ENCODE assay signal across 19 mouse cellular contexts in the genomic region with DNA sequence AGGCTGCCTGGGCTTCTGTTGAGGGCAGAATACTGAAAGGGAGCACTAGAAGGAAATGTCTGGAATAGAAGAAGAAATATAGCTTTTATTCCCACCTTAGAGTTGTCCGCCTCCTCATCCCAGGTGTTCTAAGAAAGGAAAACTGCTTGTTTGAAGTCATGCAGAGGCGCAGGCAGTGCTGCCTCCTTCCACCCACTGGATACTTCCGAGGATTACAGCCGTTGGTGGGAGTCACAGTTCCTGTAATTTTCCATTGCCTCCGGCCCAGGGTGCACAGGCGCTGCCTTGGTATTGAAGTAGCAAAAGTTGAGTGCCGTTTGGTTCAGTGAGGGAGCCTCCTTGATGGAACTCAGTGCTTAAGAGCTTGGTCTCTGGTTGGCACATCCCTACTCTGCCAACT. TPM values are rescaled to one million over a fixed set of nuclear protein-coding genes. Genes with fewer than 3 reads are reported as not detected.
A peak's percentile ranks its signal among the peaks of the same experiment; 100 is the strongest.
DNase-seq lines count a peak whose midpoint lies in the region; ATAC-seq and TF ChIP-seq lines count a peak whose summit lies in the region.
"Had no signal": no experiment of that assay in that cellular context is flagged by ENCODE, and none has a peak within 500 bp of the region (broad histone marks: within the 10 kb centered on the region; RNA-seq: fewer than 3 reads in every experiment).

No protein-coding gene starts in this region.

- peak overlapping the region; percentile 12; the same call in 1 of the 2 replicates for H3K9ac ChIP-seq in lung, postnatal 0 days (replicated peaks; ENCODE audit: low read depth)
- H3K9ac ChIP-seq: embryonic facial prominence, embryonic 15.5 days; heart, embryonic 15.5 days; limb, embryonic 15.5 days; liver, postnatal 0 days had no signal

- H3K4me2 ChIP-seq in lung, postnatal 0 days (replicated peaks; ENCODE audit: low read depth, low read length), result 0 out of 2 replicates have a peak overlapping the region, but pooled peaks have one; percentile 22
- H3K4me2 ChIP-seq: embryonic facial prominence, embryonic 15.5 days; heart, embryonic 15.5 days; limb, embryonic 15.5 days had no signal

- H3K27ac ChIP-seq in lung, postnatal 0 days (ENCODE audit: low read length), result peak overlapping the region; percentile 92
- H3K27ac ChIP-seq: embryonic facial prominence, embryonic 15.5 days; forebrain, embryonic 10.5 days; heart, embryonic 15.5 days; hindbrain, embryonic 10.5 days; limb, embryonic 15.5 days; midbrain, embryonic 10.5 days had no signal

- 0 out of 2 replicates have a peak, but pooled peaks have one; percentile 6 for ATAC-seq in lung, postnatal 0 days
- ATAC-seq: liver, postnatal 0 days had no signal

- TF ChIP-seq CTCF in lung, postnatal 0 days (IDR thresholded peaks at IDR 0.05), result 0 out of 2 replicates have a peak, but pooled peaks have one; percentile 10

- DNase-seq in frontal cortex, postnatal 36 days (ENCODE audit: low spot score in 2 of 2), result peak; percentile 31 to 43
- no peak for DNase-seq in frontal cortex, postnatal 14 days (ENCODE audit: low spot score in 2 of 2)
- DNase-seq in lung, adult 18-20 months, result peak; percentile 51 to 53
- DNase-seq in lung, postnatal 14 days, result no peak
- peak; percentile 36 for DNase-seq in R1 (ENCODE audit: low read depth, low spot score)
- DNase-seq in lung, postnatal 0 days (ENCODE audit: low spot score), result peak; percentile 50
- no peak for DNase-seq in liver
- no peak for DNase-seq in adipocyte (ENCODE audit: low spot score)
- DNase-seq: adrenal gland, postnatal 14 days; cerebellum, adult 9-10 months; heart, adult 11 months; liver, postnatal 0 days; thymus, postnatal 4 days had no signal

- no peak for TF ChIP-seq EP300 in lung, postnatal 0 days (IDR thresholded peaks at IDR 0.05)

- 64% methylated on average over 7 of the region's 7 CpGs for WGBS in lung, postnatal 0 days

- no peaks in the 10 kb centered on the region for H3K27me3 ChIP-seq in lung, postnatal 0 days (replicated peaks; ENCODE audit: insufficient read depth, low read length)
- H3K27me3 ChIP-seq: embryonic facial prominence, embryonic 15.5 days; heart, embryonic 15.5 days; limb, embryonic 15.5 days had no signal

- H3K36me3 ChIP-seq in lung, postnatal 0 days (ENCODE audit: insufficient read depth, low read length), result no peaks in the 10 kb centered on the region; the same call in 1 of the 2 replicates
- H3K36me3 ChIP-seq: heart, embryonic 15.5 days had no signal

- peaks cover 21% of the 10 kb centered on the region for H3K4me1 ChIP-seq in lung, postnatal 0 days (ENCODE audit: insufficient read depth, low read depth, low read length)

- no peaks in the 10 kb centered on the region for H3K9me3 ChIP-seq in lung, postnatal 0 days (ENCODE audit: low read length)
- H3K9me3 ChIP-seq: embryonic facial prominence, embryonic 15.5 days; forebrain, embryonic 10.5 days; heart, embryonic 15.5 days; hindbrain, embryonic 10.5 days; limb, embryonic 15.5 days; midbrain, embryonic 10.5 days had no signal

- no peak overlapping the region for H3K4me3 ChIP-seq in lung, postnatal 0 days (ENCODE audit: low read depth, low read length)
- H3K4me3 ChIP-seq: embryonic facial prominence, embryonic 15.5 days; forebrain, embryonic 10.5 days; heart, embryonic 15.5 days; hindbrain, embryonic 10.5 days; limb, embryonic 15.5 days; midbrain, embryonic 10.5 days had no signal

RNA-seq across cellular contexts. Expression of a gene that starts 7.7 kb away (rescaled TPM):
- 82.0 and 84.6 TPM in 2 replicates for polyA plus RNA-seq in lung, postnatal 0 days (2015; fragmentation: Nextera tagmentation; extraction: Ambion mirVana)

RNA-seq across cellular contexts. Expression of a gene that starts 29.1 kb away (rescaled TPM):
- polyA plus RNA-seq in lung, postnatal 0 days (2015; fragmentation: Nextera tagmentation; extraction: Ambion mirVana), result 0.08 and 0.18 TPM in 2 replicates
- polyA plus RNA-seq: embryonic facial prominence, embryonic 15.5 days; heart, embryonic 15.5 days; liver, postnatal 0 days had no signal

Comparison
In these comparisons a context has a peak if more than half of its experiments do, and no peak if none do; other contexts are left out.
1. DNase-seq: peak in frontal cortex, postnatal 36 days (2 of 2), lung, adult 18-20 months (2 of 2), R1 (single experiment) and lung, postnatal 0 days (single experiment); none in frontal cortex, postnatal 14 days (0 of 2), lung, postnatal 14 days (single experiment), liver (single experiment) and adipocyte (single experiment).